Mouse (Mus musculus): ENCODE measurements around the gene Dusp12.

The Dusp12 gene

GRCm38 (mm10) chr1:170884978-170885561 lies at the start of gene Dusp12, which contains the start of gene Gm26620:
Dusp12 (minus strand) TSS chr1:170885540.
Gm26620 (plus strand) TSS chr1:170885065.
- peak; percentile 78 to 84 for DNase-seq (ENCODE audit: low spot score in 2 of 2)

- no peak for DNase-seq (ENCODE audit: low spot score in 2 of 2)
Observed at GRCm38 (mm10) chr1:170934383-170934782, 49.0 kb upstream of the Dusp12 start.

DNA sequence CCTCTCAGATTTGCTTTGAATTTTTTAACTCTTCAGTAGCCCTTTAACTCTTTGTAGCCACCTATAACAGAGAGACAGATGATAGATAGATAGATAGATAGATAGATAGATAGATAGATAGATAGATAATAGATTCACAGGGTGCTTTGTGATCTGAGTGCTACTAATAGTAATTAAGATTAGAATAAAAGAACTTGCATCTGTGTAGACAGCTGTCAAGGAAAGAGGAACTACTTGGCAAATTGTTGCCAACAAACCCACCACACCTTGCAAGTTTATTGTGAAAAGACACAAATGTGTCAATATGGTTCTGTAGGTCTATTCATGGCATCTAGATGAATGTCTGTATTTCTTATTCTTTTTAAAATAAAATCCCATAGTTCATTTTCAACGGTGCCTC lies 48.6 kb upstream of the Dusp12 start:
- DNase-seq (ENCODE audit: low spot score in 2 of 2), result no peak

DNA sequence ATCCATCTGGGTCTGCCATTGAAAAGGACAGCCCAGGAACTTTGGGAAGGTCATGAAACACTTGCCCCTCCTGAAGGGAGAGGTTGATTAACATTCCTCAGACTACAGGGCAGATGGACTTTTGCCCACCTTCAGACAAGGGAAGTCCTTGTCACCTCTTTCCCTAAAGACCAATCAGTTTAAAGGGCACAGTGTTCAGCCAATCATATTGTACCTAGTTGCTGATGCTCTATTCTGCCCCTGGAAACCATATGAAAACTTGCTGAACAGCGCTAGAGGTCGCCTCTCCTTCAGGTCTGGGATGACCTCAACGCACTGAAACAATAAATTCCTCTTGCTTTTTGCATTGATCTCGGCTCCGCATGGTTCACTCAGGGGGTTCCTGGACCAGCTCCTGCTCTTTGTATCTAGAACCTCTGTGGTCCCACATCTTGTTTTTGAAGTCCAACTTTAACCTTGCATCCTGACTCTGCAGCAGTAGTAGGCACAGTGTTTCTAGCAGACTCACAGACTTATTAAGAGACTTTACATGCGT lies 48.1 kb upstream of the Dusp12 start:
- no peak for DNase-seq (ENCODE audit: low spot score in 2 of 2)

DNA sequence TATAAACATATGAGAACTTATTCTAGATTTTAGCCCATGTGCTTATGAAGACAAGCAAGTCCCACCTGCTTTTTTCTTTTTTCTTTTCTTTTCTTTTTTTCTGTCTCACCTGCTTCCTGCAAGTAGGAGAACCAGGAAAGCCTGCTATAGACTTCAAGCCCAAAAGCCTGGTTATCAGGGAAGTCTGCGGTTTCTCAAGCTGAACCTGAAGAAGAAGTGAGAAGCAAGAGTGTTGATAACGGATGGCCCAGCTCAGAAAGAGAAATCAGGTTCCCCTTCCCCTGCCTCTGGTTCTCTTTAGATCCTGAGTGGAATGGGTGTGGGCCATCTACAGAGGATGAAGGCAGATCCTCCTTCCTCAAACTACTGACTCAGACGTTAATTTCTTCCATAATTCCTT lies 46.7 kb upstream of the Dusp12 start:
- no peak for DNase-seq (ENCODE audit: low spot score in 2 of 2)

- DNase-seq (ENCODE audit: low spot score in 2 of 2), result no peak
Observed at GRCm38 (mm10) chr1:170929245-170929644, 43.9 kb upstream of the Dusp12 start.

- no peak for DNase-seq (ENCODE audit: low spot score in 2 of 2)
Observed at GRCm38 (mm10) chr1:170928467-170928866, 43.1 kb upstream of the Dusp12 start.

GRCm38 (mm10) chr1:170927378-170927777 lies 42.0 kb upstream of the Dusp12 start, which contains the start of gene Fcrla:
Fcrla (minus strand) TSS chr1:170927583.
- DNase-seq (ENCODE audit: low spot score in 2 of 2), result no peak

GRCm38 (mm10) chr1:170926941-170927340 lies 41.6 kb upstream of the Dusp12 start:
- no peak for DNase-seq (ENCODE audit: low spot score in 2 of 2)

- no peak for DNase-seq (ENCODE audit: low spot score in 2 of 2)
Observed at GRCm38 (mm10) chr1:170924485-170924884, 39.1 kb upstream of the Dusp12 start.

- DNase-seq (ENCODE audit: low spot score in 2 of 2), result no peak
Observed at GRCm38 (mm10) chr1:170919308-170919707, 34.0 kb upstream of the Dusp12 start.

DNA sequence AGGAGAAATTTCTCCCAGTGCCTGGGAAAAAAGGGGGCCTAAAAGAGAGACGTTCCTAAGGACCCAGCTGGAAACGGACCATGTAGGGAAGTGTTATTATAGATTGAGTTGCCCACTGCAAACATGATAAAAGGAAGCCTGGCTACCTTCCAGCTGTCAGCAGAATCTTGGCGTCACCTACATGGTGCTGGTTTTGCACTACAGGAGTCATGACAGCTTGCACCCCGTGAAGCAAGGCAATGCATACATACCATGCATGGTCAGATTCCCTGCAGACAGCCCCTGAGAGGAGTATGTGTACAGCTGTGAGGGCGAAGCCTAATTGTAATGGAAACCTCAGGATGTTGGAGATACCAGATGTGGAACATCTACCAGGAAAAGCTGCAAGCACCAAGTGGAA lies 30.3 kb upstream of the Dusp12 start:
- DNase-seq (ENCODE audit: low spot score in 2 of 2), result no peak

- no peak for DNase-seq (ENCODE audit: low spot score in 2 of 2)
Observed at GRCm38 (mm10) chr1:170912891-170913615, 27.7 kb upstream of the Dusp12 start, which contains the start of gene Fcrlb. Fcrlb (minus strand) TSS chr1:170912941.

DNA sequence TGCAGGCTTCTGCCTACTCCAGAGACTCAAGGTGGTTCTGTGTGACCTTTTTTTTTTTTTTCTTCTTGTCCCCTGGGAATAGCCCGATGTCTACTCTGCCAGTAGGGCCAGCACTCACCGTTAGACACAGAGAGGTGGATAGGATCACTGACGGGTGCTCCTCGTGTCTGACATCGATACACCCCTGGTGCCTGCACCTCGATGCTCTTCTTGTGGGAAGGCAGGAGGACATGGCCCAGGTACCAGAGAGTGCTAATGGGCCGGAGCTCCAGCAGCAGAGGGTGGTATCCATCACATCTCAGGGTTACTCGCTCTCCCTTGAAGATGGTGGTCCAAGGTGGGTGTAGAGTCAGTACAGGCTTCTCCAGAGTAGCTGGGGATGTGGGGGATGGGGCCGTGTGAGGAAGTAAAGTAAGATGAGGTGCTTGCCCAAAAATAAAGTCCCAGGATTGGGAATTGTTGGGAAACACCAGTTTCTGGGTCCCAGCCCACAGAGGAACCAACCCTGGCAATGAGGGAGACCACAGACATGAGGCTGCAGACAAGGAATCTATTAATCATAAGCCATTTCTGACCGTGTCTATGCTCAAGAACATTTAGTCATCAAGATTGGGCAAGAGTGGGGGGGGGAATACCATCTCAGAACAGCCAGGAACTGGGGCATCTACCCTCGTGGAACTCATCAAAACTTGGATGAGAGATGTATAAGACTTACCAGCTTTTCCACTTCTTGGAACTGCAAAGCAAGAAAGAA lies 26.7 kb upstream of the Dusp12 start:
- DNase-seq (ENCODE audit: low spot score in 2 of 2), result no peak

DNA sequence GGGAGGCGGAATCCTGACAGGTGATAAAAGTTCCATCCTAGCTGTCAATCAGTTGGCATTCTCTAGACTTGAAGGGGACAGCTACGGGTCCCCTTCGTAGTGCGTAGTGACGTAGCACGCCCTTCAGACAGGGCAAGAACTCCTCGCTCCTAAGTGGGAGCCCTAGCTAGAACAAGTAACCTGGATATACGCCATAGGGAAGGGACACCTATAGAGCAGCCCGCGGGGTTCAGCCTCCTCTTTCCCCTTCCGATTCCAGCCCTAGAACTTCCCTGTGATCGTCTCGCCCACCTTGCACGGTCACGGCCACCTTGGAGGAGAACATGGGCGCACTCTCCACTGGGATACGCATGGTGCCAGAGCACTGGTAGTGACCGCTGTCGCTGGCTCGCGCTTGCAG lies 23.0 kb upstream of the Dusp12 start:
- no peak for DNase-seq (ENCODE audit: low spot score in 2 of 2)

GRCm38 (mm10) chr1:170907456-170908191 lies 22.3 kb upstream of the Dusp12 start:
- DNase-seq (ENCODE audit: low spot score in 2 of 2), result peak in 1 of 2 experiments; percentile 14

GRCm38 (mm10) chr1:170907111-170907455 lies 21.7 kb upstream of the Dusp12 start:
- DNase-seq (ENCODE audit: low spot score in 2 of 2), result no peak

GRCm38 (mm10) chr1:170903485-170903884 lies 18.1 kb upstream of the Dusp12 start:
- DNase-seq (ENCODE audit: low spot score in 2 of 2), result no peak

- peak; percentile 71 to 88 for DNase-seq (ENCODE audit: low spot score in 2 of 2)
Observed at GRCm38 (mm10) chr1:170901536-170902238, 16.3 kb upstream of the Dusp12 start.

DNA sequence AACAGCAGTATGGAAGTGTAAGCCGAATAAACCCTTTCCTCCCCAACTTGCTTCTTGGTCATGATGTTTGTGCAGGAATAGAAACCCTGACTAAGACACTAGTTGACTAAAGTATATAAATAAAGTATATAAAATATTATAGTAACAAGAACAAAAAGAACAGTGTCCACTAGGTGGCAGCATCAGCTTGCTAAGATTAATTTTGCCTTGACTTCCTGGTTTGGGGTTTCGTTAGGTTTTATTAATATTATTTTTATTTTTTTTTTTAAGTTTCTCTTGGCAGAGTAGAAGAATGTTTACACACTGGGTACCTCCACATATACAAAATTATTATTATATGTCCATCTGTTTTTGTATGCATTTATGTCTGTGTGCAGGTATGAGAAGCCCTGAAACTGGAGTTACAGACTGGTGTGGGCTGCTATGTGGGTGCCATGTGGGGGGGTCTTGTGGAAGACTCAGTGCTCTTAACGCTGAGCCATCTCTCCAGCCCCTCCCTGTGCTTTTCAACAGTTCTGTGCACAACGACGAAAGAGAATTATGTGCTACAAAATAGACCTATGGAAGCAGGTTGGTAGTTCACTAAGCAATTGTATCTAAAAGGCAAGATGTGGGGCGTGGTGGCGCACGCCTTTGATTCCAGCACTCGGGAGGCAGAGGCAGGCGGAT lies 15.6 kb upstream of the Dusp12 start:
- DNase-seq (ENCODE audit: low spot score in 2 of 2), result no peak
